Mouse (Mus musculus): ENCODE results near the gene Atp11a. TPM values are rescaled to one million over a fixed set of nuclear protein-coding genes. Genes with fewer than 3 reads are reported as not detected.

Gene Atp11a
- polyA plus RNA-seq, 1 experiment from 2014 or later: 16.5 TPM

DNA sequence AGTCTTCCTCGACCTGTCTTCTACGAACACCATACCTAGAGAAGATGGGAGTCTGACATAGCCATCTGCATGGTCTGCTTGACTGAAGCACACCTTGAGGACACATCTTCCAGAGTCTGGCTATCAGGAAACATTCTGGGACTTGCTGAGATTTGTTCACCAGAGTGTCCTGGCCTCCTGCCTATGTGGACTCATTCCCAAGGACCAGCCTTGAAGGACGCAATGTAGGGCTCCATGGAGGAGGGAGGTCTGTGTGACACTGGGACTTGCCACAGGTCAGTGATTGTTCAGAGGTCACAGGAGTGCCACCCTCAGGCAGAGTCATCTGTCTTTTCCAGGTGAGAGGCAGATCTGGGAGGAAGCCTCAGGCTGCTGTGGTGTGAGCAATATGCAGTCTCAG, 8.6 kb upstream of the Atp11a start:
- no peak overlapping the region for H3K4me2 ChIP-seq (ENCODE audit: low read length)
- no peak overlapping the region for H3K9ac ChIP-seq (replicated peaks; ENCODE audit: low read depth, low read length)
- no peaks in the 10 kb centered on the region for H3K4me1 ChIP-seq (replicated peaks; ENCODE audit: control insufficient read depth, insufficient read depth, low read length)
- no peaks in the 10 kb centered on the region for H3K36me3 ChIP-seq (ENCODE audit: control insufficient read depth, insufficient read depth)
- peaks cover 2% of the 10 kb centered on the region; the same call in 1 of the 2 replicates for H3K9me3 ChIP-seq (ENCODE audit: control insufficient read depth, low read length)
- H3K27me3 ChIP-seq (replicated peaks; ENCODE audit: control insufficient read depth, insufficient read depth, low read length): no peaks in the 10 kb centered on the region
- H3K4me3 ChIP-seq (replicated peaks; ENCODE audit: low read length): no peak overlapping the region
- 99% methylated on average over 3 of the region's 3 CpGs for WGBS
- H3K27ac ChIP-seq (ENCODE audit: low read length): no peak overlapping the region
- no peak for ATAC-seq

DNA sequence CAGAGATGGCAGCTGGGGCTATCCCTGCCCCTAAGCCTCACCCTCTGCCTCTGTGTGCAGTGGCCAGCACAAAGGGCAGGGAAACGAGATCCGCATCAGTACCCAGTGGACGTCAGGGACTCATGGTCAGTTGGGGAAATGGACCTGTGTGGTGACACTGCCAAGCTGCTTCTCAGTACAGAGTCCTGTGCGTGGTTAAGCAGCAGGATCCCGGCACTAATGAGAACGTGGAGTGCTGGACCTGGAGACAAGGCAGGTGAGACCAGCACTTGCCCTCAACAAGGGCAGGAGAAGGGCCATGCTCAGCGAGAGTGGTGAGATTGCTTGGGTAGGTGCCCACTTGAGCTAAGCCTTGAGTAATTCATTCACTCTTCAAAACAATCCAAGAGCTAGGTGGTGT, 7.7 kb upstream of the Atp11a start:
- Histone ChIP-seq H3K27ac (ENCODE audit: low read length) (no peak overlapping the region), H3K9me3 (ENCODE audit: control insufficient read depth, low read length) (peaks cover 2% of the 10 kb centered on the region; the same call in 1 of the 2 replicates)
- WGBS: 87% methylated on average over 7 of the region's 7 CpGs

DNA sequence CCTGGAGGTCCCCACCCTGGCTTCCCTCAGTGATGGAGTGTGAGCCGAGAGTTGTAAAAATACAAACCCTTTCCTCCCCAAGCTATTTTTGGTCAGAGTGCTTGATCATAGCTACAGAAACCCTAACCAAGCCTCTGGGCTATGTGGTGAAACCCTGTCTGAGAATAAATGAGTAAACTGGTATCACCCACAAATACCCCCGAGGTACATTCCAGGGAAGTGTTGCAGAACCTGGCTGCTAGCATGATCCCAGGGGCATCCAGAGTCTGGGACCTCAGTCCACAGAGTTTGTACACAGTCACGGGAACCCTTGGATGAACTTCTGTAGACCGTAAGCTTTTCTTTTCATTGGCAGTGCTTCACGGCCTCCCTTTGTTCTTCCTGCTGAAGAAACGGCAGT, 3.8 kb upstream of the Atp11a start:
- H3K9ac ChIP-seq (replicated peaks; ENCODE audit: low read depth, low read length): no peak overlapping the region
- no peak overlapping the region for H3K4me2 ChIP-seq (ENCODE audit: low read length)
- WGBS: 44% methylated on average over 6 of the region's 6 CpGs
- no peaks in the 10 kb centered on the region for H3K27me3 ChIP-seq (replicated peaks; ENCODE audit: control insufficient read depth, insufficient read depth, low read length)
- no peak overlapping the region for H3K27ac ChIP-seq (ENCODE audit: low read length)
- no peak for ATAC-seq
- H3K4me3 ChIP-seq (replicated peaks; ENCODE audit: low read length): no peak overlapping the region
- H3K9me3 ChIP-seq (ENCODE audit: control insufficient read depth, low read length): no peaks in the 10 kb centered on the region
- no peaks in the 10 kb centered on the region for H3K36me3 ChIP-seq (ENCODE audit: control insufficient read depth, insufficient read depth)
- peaks cover 10% of the 10 kb centered on the region for H3K4me1 ChIP-seq (replicated peaks; ENCODE audit: control insufficient read depth, insufficient read depth, low read length)

More for the DNA sequence above, 7.7 kb upstream of the Atp11a start:
- ATAC-seq: no peak
- no peak overlapping the region for H3K9ac ChIP-seq (replicated peaks; ENCODE audit: low read depth, low read length)
- H3K4me1 ChIP-seq (replicated peaks; ENCODE audit: control insufficient read depth, insufficient read depth, low read length): no peaks in the 10 kb centered on the region
- H3K36me3 ChIP-seq (ENCODE audit: control insufficient read depth, insufficient read depth): no peaks in the 10 kb centered on the region
- no peaks in the 10 kb centered on the region for H3K27me3 ChIP-seq (replicated peaks; ENCODE audit: control insufficient read depth, insufficient read depth, low read length)
- no peak overlapping the region for H3K4me3 ChIP-seq (replicated peaks; ENCODE audit: low read length)
- no peak overlapping the region for H3K4me2 ChIP-seq (ENCODE audit: low read length)

DNA sequence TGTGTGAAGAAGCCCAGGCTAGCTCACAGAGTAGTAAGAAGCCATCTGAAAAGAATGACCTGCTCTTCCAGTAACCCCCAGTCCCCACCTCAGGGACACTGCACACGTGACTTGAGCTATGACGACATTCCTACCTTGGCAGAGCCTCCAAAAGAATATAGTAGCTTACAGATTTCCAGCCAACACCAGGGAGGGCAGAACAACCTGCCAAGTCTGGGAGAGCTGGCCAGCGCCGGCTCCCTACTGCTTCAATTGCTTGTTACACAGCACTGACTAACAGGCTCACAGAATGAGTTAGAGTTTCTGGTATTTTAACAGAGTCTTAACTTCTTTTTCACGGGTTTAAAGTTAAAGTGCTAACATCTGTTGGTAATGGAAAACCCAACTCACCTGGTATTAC, 2.7 kb upstream of the Atp11a start:
- ATAC-seq: no peak
- H3K9ac ChIP-seq (replicated peaks; ENCODE audit: low read depth, low read length): no peak overlapping the region
- WGBS: 63% methylated on average over 5 of the region's 5 CpGs
- peaks cover 16% of the 10 kb centered on the region for H3K4me1 ChIP-seq (replicated peaks; ENCODE audit: control insufficient read depth, insufficient read depth, low read length)
- no peak overlapping the region for H3K27ac ChIP-seq (ENCODE audit: low read length)
- no peak overlapping the region for H3K4me3 ChIP-seq (replicated peaks; ENCODE audit: low read length)
- no peaks in the 10 kb centered on the region for H3K27me3 ChIP-seq (replicated peaks; ENCODE audit: control insufficient read depth, insufficient read depth, low read length)
- no peak overlapping the region for H3K4me2 ChIP-seq (ENCODE audit: low read length)
- H3K36me3 ChIP-seq (ENCODE audit: control insufficient read depth, insufficient read depth): no peaks in the 10 kb centered on the region
- no peaks in the 10 kb centered on the region for H3K9me3 ChIP-seq (ENCODE audit: control insufficient read depth, low read length)

DNA sequence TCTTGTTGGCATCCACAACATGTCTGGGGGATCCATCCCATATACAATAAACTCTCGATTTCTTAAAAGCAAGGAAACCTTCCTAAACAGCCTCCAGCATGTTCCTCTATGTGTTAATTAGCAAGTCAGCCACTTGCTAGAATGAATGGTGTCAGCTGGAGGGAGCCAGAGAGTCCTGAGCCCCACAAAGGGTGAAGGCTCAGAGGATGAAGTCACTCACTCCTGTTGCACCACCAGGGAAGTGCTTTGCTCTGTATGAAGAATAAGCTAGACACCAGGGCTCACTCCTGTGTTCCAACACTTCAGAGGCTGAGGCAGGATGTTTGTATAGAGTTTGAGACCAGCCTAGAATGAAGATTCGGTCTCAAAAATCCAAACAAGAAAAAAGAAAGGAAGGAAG, 1.5 kb upstream of the Atp11a start:
- H3K27ac ChIP-seq (ENCODE audit: low read length): no peak overlapping the region
- H3K4me3 ChIP-seq (replicated peaks; ENCODE audit: low read length): no peak overlapping the region
- no peaks in the 10 kb centered on the region for H3K36me3 ChIP-seq (ENCODE audit: control insufficient read depth, insufficient read depth)
- H3K4me2 ChIP-seq (ENCODE audit: low read length): no peak overlapping the region
- no peak overlapping the region for H3K9ac ChIP-seq (replicated peaks; ENCODE audit: low read depth, low read length)
- no peaks in the 10 kb centered on the region for H3K27me3 ChIP-seq (replicated peaks; ENCODE audit: control insufficient read depth, insufficient read depth, low read length)
- H3K9me3 ChIP-seq (ENCODE audit: control insufficient read depth, low read length): no peaks in the 10 kb centered on the region
- ATAC-seq: no peak
- H3K4me1 ChIP-seq (replicated peaks; ENCODE audit: control insufficient read depth, insufficient read depth, low read length): peaks cover 17% of the 10 kb centered on the region
- WGBS: 47% methylated on average over 2 of the region's 2 CpGs

DNA sequence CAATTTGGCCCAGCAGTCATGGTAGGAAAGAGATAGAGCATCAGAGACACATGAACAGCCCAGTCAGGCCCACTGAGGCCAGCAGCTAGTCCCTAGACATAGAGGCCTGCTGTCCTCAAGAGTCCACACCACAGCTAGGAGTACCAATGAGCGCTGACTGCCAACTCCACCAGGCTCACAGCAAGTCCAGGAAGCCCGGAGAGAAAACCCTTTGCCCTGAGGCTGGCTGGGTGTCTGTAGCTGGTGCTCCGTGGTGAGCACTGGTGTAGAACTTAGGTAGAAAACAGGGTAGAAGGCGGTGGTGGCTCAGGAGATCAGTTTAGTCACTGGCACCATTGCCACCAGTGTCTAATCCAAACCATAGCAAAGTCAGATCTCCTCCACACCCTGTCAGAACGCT, 988 bp upstream of the Atp11a start:
- peaks cover 17% of the 10 kb centered on the region for H3K4me1 ChIP-seq (replicated peaks; ENCODE audit: control insufficient read depth, insufficient read depth, low read length)
- H3K9me3 ChIP-seq (ENCODE audit: control insufficient read depth, low read length): no peaks in the 10 kb centered on the region
- H3K4me2 ChIP-seq (ENCODE audit: low read length): no peak overlapping the region
- H3K27ac ChIP-seq (ENCODE audit: low read length): no peak overlapping the region
- no peak for ATAC-seq
- H3K27me3 ChIP-seq (replicated peaks; ENCODE audit: control insufficient read depth, insufficient read depth, low read length): no peaks in the 10 kb centered on the region
- 88% methylated on average over 5 of the region's 5 CpGs for WGBS
- H3K9ac ChIP-seq (replicated peaks; ENCODE audit: low read depth, low read length): no peak overlapping the region
- H3K36me3 ChIP-seq (ENCODE audit: control insufficient read depth, insufficient read depth): no peaks in the 10 kb centered on the region
- no peak overlapping the region for H3K4me3 ChIP-seq (replicated peaks; ENCODE audit: low read length)

DNA sequence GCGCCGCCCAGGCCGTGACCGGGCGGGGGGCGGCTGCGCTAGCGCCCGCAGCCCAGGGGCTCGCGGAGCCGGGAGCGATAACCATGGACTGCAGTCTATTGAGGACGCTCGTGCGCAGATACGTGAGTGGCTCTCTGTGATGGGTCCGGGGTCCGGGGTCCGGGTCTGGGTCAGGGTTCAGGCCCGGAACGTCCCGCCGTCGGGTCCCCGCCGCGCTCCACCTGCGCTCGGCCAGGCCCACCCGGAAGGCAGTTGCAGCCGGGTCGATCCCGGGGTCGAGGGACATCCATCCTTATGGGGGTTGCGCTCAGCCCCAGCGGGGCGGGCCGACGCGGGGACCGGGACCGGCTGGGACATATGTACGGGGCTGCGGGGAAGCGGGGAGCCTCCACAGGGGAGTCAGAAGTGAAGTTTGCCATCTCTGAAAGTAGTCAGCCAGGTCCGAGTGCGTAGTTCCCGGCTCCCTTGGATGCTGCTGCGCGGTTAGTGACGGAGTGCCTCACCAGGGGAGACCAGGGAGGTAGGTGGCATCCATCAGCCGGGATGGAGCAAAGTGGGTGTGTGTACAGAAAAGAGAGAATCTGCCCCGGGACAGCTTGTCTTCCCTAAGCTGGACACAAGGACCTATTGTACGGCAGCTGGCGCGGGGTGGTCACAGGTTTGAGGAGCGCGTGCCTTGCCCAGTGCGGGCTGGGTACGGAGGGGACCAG, 572 bp downstream of the Atp11a start:
- Histone ChIP-seq H3K9ac (replicated peaks; ENCODE audit: low read depth, low read length) (peak overlapping the region; percentile 94), H3K36me3 (ENCODE audit: control insufficient read depth, insufficient read depth) (no peaks in the 10 kb centered on the region), H3K9me3 (ENCODE audit: control insufficient read depth, low read length) (no peaks in the 10 kb centered on the region), H3K4me2 (ENCODE audit: low read length) (peak overlapping the region; percentile 94), H3K4me1 (replicated peaks; ENCODE audit: control insufficient read depth, insufficient read depth, low read length) (peaks cover 17% of the 10 kb centered on the region), H3K27me3 (replicated peaks; ENCODE audit: control insufficient read depth, insufficient read depth, low read length) (no peaks in the 10 kb centered on the region), H3K27ac (ENCODE audit: low read length) (peak overlapping the region; percentile 67), H3K4me3 (replicated peaks; ENCODE audit: low read length) (peak overlapping the region; percentile 88)
- peak; percentile 72 for ATAC-seq
- under 1% methylated on average over 52 of the region's 61 CpGs for WGBS

DNA sequence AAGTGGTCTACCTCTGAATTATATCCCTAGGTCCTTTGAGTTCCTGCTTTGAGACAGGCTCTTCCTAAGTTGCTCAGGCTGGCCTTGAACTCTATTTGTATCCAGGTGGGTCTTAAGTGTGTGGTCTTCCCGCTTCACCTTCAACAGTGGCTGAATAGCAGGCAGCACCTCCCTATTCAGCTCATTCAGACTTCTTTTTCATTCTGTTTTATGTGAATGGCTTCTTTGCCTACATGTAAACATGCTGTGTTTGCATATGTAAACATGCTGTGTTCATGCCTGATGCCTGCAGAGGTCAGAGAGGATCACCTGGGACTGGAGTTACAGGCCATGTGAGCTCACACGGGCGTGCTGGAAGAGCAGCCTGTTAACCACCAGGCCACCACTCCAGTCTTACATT, 3.1 kb downstream of the Atp11a start:
- Histone ChIP-seq H3K36me3 (ENCODE audit: control insufficient read depth, insufficient read depth) (no peaks in the 10 kb centered on the region), H3K4me1 (replicated peaks; ENCODE audit: control insufficient read depth, insufficient read depth, low read length) (peaks cover 17% of the 10 kb centered on the region), H3K27me3 (replicated peaks; ENCODE audit: control insufficient read depth, insufficient read depth, low read length) (no peaks in the 10 kb centered on the region), H3K4me3 (replicated peaks; ENCODE audit: low read length) (no peak overlapping the region), H3K4me2 (ENCODE audit: low read length) (no peak overlapping the region), H3K9ac (replicated peaks; ENCODE audit: low read depth, low read length) (no peak overlapping the region), H3K9me3 (ENCODE audit: control insufficient read depth, low read length) (no peaks in the 10 kb centered on the region), H3K27ac (ENCODE audit: low read length) (no peak overlapping the region)
- ATAC-seq: no peak
- WGBS: 77% methylated on average over 3 of the region's 3 CpGs

DNA sequence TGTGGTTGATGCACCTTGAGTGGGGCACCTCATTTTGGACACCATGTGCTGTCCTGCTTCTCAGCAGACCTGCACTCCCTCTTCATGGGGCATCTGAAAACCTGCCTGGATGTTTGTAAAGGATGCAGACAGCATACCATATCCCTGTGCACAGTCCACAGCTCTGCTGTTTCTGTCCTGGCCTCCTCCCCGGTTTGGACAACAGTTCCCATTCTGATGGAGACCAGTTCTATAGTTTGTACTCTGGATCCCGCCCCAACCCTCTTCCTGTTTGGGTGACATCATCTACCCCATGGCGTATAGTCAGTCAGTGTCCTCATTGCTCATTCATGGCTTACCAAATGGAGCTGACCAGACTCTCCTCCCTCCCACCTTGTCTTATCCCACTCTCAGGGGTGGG, 5.1 kb downstream of the Atp11a start:
- no peak overlapping the region for H3K27ac ChIP-seq (ENCODE audit: low read length)
- H3K4me1 ChIP-seq (replicated peaks; ENCODE audit: control insufficient read depth, insufficient read depth, low read length): peaks cover 13% of the 10 kb centered on the region
- 80% methylated on average over 3 of the region's 3 CpGs for WGBS
- no peaks in the 10 kb centered on the region for H3K36me3 ChIP-seq (ENCODE audit: control insufficient read depth, insufficient read depth)
- H3K9me3 ChIP-seq (ENCODE audit: control insufficient read depth, low read length): no peaks in the 10 kb centered on the region
- no peaks in the 10 kb centered on the region for H3K27me3 ChIP-seq (replicated peaks; ENCODE audit: control insufficient read depth, insufficient read depth, low read length)
- no peak overlapping the region for H3K9ac ChIP-seq (replicated peaks; ENCODE audit: low read depth, low read length)
- H3K4me3 ChIP-seq (replicated peaks; ENCODE audit: low read length): no peak overlapping the region
- no peak for ATAC-seq
- H3K4me2 ChIP-seq (ENCODE audit: low read length): no peak overlapping the region
